Mouse (Mus musculus): ENCODE data around the gene Il20.

The Il20 gene

GRCm38 (mm10) chr1:130911401-130912010 is at the start of gene Il20:
Gene Il20, minus strand, starts transcription at chr1:130911451.
- no peak for DNase-seq

- no peak for DNase-seq
Observed at GRCm38 (mm10) chr1:130946920-130947319, 35.7 kb upstream of the Il20 start.

GRCm38 (mm10) chr1:130941801-130942200 is 30.6 kb upstream of the Il20 start:
- no peak for DNase-seq

GRCm38 (mm10) chr1:130940065-130940687 is 28.9 kb upstream of the Il20 start, which contains the start of gene Il19:
Gene Il19, minus strand, starts transcription at chr1:130940115.
- DNase-seq: no peak

- DNase-seq: no peak
Observed at GRCm38 (mm10) chr1:130938192-130938591, 26.9 kb upstream of the Il20 start.

- DNase-seq: no peak
Observed at GRCm38 (mm10) chr1:130937170-130937569, 25.9 kb upstream of the Il20 start.

GRCm38 (mm10) chr1:130936351-130936750 is 25.1 kb upstream of the Il20 start:
- no peak for DNase-seq

- peak; percentile 56 for DNase-seq
Observed at GRCm38 (mm10) chr1:130926484-130926883, 15.2 kb upstream of the Il20 start.

GRCm38 (mm10) chr1:130918323-130918980 is 7.2 kb upstream of the Il20 start:
- DNase-seq: no peak

- no peak for DNase-seq
Observed at GRCm38 (mm10) chr1:130902505-130902904, 8.7 kb downstream of the Il20 start.

GRCm38 (mm10) chr1:130894468-130894867 is 16.8 kb downstream of the Il20 start:
- no peak for DNase-seq

GRCm38 (mm10) chr1:130893329-130894040 is 17.8 kb downstream of the Il20 start:
- DNase-seq: no peak

- DNase-seq: no peak
Observed at GRCm38 (mm10) chr1:130892446-130892845, 18.8 kb downstream of the Il20 start.

GRCm38 (mm10) chr1:130887354-130887753 is 23.9 kb downstream of the Il20 start, which contains the start of gene Il24:
Gene Il24, minus strand, starts transcription at chr1:130887454.
- no peak for DNase-seq

GRCm38 (mm10) chr1:130883146-130883545 is 28.1 kb downstream of the Il20 start:
- DNase-seq: no peak

GRCm38 (mm10) chr1:130879927-130880326 is 31.3 kb downstream of the Il20 start:
- DNase-seq: no peak

- peak; percentile 59 for DNase-seq
Observed at GRCm38 (mm10) chr1:130877889-130878614, 33.2 kb downstream of the Il20 start.

GRCm38 (mm10) chr1:130876931-130877509 is 34.2 kb downstream of the Il20 start:
- DNase-seq: peak; percentile 65

- no peak for DNase-seq
Observed at GRCm38 (mm10) chr1:130875910-130876309, 35.3 kb downstream of the Il20 start.

GRCm38 (mm10) chr1:130875139-130875538 is 36.1 kb downstream of the Il20 start:
- peak; percentile 22 for DNase-seq

- DNase-seq: no peak
Observed at GRCm38 (mm10) chr1:130872912-130873311, 38.3 kb downstream of the Il20 start.

GRCm38 (mm10) chr1:130865541-130866221 is 45.6 kb downstream of the Il20 start, which contains the start of gene Fcmr:
Gene Fcmr, plus strand, starts transcription at chr1:130865669.
- no peak for DNase-seq
